ENCODE assay signal across 17 mouse cellular contexts in genomic region chr15:61609656-61610055, GRCm38 (mm10).
A peak's percentile ranks its signal among the peaks of the same experiment; 100 is the strongest.
DNase-seq lines count a peak whose midpoint lies in the region; ATAC-seq and TF ChIP-seq lines count a peak whose summit lies in the region.
"Had no signal": no experiment of that assay in that cellular context is flagged by ENCODE, and none has a peak within 500 bp of the region (broad histone marks: within the 10 kb centered on the region; RNA-seq: fewer than 3 reads in every experiment).

No protein-coding gene starts in this region.

- no peak overlapping the region for H3K4me2 ChIP-seq in intestine, embryonic 14.5 days (ENCODE audit: low read length)
- H3K4me2 ChIP-seq in intestine, postnatal 0 days (replicated peaks; ENCODE audit: low read depth) = no peak overlapping the region
- no peak overlapping the region for H3K4me2 ChIP-seq in limb, embryonic 14.5 days (replicated peaks; ENCODE audit: low read depth, low read length, severe bottlenecking)
- no peak overlapping the region for H3K4me2 ChIP-seq in stomach, postnatal 0 days (replicated peaks; ENCODE audit: low read depth)
- H3K4me2 ChIP-seq: heart, embryonic 12.5 days; hindbrain, embryonic 12.5 days; liver, embryonic 11.5 days; neural tube, embryonic 13.5 days had no signal

- no peak overlapping the region for H3K9ac ChIP-seq in intestine, embryonic 14.5 days (ENCODE audit: low read length)
- no peak overlapping the region for H3K9ac ChIP-seq in intestine, postnatal 0 days (ENCODE audit: low read depth, low read length)
- no peak overlapping the region for H3K9ac ChIP-seq in limb, embryonic 14.5 days (ENCODE audit: low read depth, low read length, severe bottlenecking)
- H3K9ac ChIP-seq in stomach, postnatal 0 days (ENCODE audit: low read length) = no peak overlapping the region
- H3K9ac ChIP-seq: heart, embryonic 12.5 days; hindbrain, embryonic 12.5 days; neural tube, embryonic 13.5 days had no signal

- H3K27me3 ChIP-seq in intestine, embryonic 14.5 days (replicated peaks; ENCODE audit: control insufficient read depth, insufficient read depth, low read length) = no peaks in the 10 kb centered on the region
- no peaks in the 10 kb centered on the region for H3K27me3 ChIP-seq in intestine, postnatal 0 days (replicated peaks; ENCODE audit: control insufficient read depth, insufficient read depth, low read length)
- no peaks in the 10 kb centered on the region for H3K27me3 ChIP-seq in limb, embryonic 14.5 days (ENCODE audit: control insufficient read depth, insufficient read depth, low read length)
- H3K27me3 ChIP-seq in stomach, postnatal 0 days (ENCODE audit: control insufficient read depth, insufficient read depth, low read length) = no peaks in the 10 kb centered on the region
- H3K27me3 ChIP-seq: heart, embryonic 12.5 days; hindbrain, embryonic 12.5 days; neural tube, embryonic 13.5 days had no signal

- H3K27ac ChIP-seq in intestine, embryonic 14.5 days (ENCODE audit: low read depth) = no peak overlapping the region
- no peak overlapping the region for H3K27ac ChIP-seq in intestine, postnatal 0 days (ENCODE audit: low read depth, low read length)
- H3K27ac ChIP-seq in limb, embryonic 14.5 days (replicated peaks; ENCODE audit: low read depth, low read length) = no peak overlapping the region
- H3K27ac ChIP-seq in stomach, postnatal 0 days (replicated peaks) = no peak overlapping the region
- H3K27ac ChIP-seq: hindbrain, embryonic 12.5 days; neural tube, embryonic 13.5 days had no signal

- TF ChIP-seq EP300 in stomach, postnatal 0 days (optimal IDR thresholded peaks at IDR 0.05) = peak; percentile 33

- no peak for DNase-seq in intestine, embryonic 14.5 days (ENCODE audit: low spot score)
- DNase-seq in urinary bladder, postnatal 25 days (ENCODE audit: low spot score) = peak; percentile 19
- no peak for DNase-seq in urinary bladder, postnatal 4 days (ENCODE audit: low spot score in 2 of 2)
- peak; percentile 14 for DNase-seq in limb, embryonic 14.5 days (ENCODE audit: low spot score)
- no peak for DNase-seq in stomach, postnatal 0 days (ENCODE audit: low spot score)
- DNase-seq in neural tube, embryonic 10.5 days (ENCODE audit: extremely low spot score, low spot score) = no peak
- no peak for DNase-seq in adrenal gland, postnatal 25 days
- DNase-seq: adrenal gland, adult 8-10 months; cerebellum, postnatal 14 days; heart, postnatal 14 days; layer of hippocampus, postnatal 36 days; thymus, adult 18-20 months had no signal

- WGBS in intestine, embryonic 14.5 days = 72% methylated on average over 6 of the region's 6 CpGs
- 65% methylated on average over 6 of the region's 6 CpGs for WGBS in intestine, postnatal 0 days
- WGBS in limb, embryonic 14.5 days = 73% methylated on average over 6 of the region's 6 CpGs
- 57% methylated on average over 6 of the region's 6 CpGs for WGBS in stomach, postnatal 0 days

- no peaks in the 10 kb centered on the region for H3K9me3 ChIP-seq in intestine, embryonic 14.5 days (ENCODE audit: control insufficient read depth, low read length)
- no peaks in the 10 kb centered on the region for H3K9me3 ChIP-seq in intestine, postnatal 0 days (ENCODE audit: control insufficient read depth)
- no peaks in the 10 kb centered on the region for H3K9me3 ChIP-seq in limb, embryonic 14.5 days (ENCODE audit: control insufficient read depth, low read length)
- H3K9me3 ChIP-seq in stomach, postnatal 0 days (ENCODE audit: control insufficient read depth, low read length) = no peaks in the 10 kb centered on the region
- H3K9me3 ChIP-seq: heart, embryonic 12.5 days; hindbrain, embryonic 12.5 days; neural tube, embryonic 13.5 days had no signal

- no peaks in the 10 kb centered on the region for H3K36me3 ChIP-seq in intestine, embryonic 14.5 days (ENCODE audit: control insufficient read depth, insufficient read depth, low read length)
- no peaks in the 10 kb centered on the region for H3K36me3 ChIP-seq in intestine, postnatal 0 days (ENCODE audit: control insufficient read depth, insufficient read depth)
- no peaks in the 10 kb centered on the region for H3K36me3 ChIP-seq in limb, embryonic 14.5 days (ENCODE audit: control insufficient read depth, insufficient read depth, low read length)
- no peaks in the 10 kb centered on the region for H3K36me3 ChIP-seq in stomach, postnatal 0 days (ENCODE audit: control insufficient read depth, insufficient read depth, low read length)
- H3K36me3 ChIP-seq: heart, embryonic 12.5 days; hindbrain, embryonic 12.5 days; neural tube, embryonic 13.5 days had no signal

- no peak for TF ChIP-seq CTCF in intestine, postnatal 0 days (IDR thresholded peaks at IDR 0.05; ENCODE audit: low read depth)
- no peak for TF ChIP-seq CTCF in stomach, postnatal 0 days (IDR thresholded peaks at IDR 0.05; ENCODE audit: low read depth)

- no peaks in the 10 kb centered on the region for H3K4me1 ChIP-seq in intestine, embryonic 14.5 days (replicated peaks; ENCODE audit: control insufficient read depth, insufficient read depth, low read length)
- H3K4me1 ChIP-seq in intestine, postnatal 0 days (replicated peaks; ENCODE audit: control insufficient read depth, insufficient read depth, low read length) = no peaks in the 10 kb centered on the region
- H3K4me1 ChIP-seq in limb, embryonic 14.5 days (ENCODE audit: control insufficient read depth, insufficient read depth, low read length) = no peaks in the 10 kb centered on the region
- H3K4me1 ChIP-seq in stomach, postnatal 0 days (replicated peaks; ENCODE audit: control insufficient read depth, insufficient read depth) = 0 out of 2 replicates have a peak, but pooled peaks cover 2% of the 10 kb centered on the region
- H3K4me1 ChIP-seq: hindbrain, embryonic 12.5 days; neural tube, embryonic 13.5 days had no signal

- H3K4me3 ChIP-seq in intestine, embryonic 14.5 days (ENCODE audit: low read depth, low read length) = no peak overlapping the region
- H3K4me3 ChIP-seq in intestine, postnatal 0 days (ENCODE audit: low read depth, low read length) = no peak overlapping the region
- no peak overlapping the region for H3K4me3 ChIP-seq in limb, embryonic 14.5 days (replicated peaks; ENCODE audit: low read length)
- no peak overlapping the region for H3K4me3 ChIP-seq in stomach, postnatal 0 days (ENCODE audit: low read depth, low read length)
- H3K4me3 ChIP-seq: heart, embryonic 12.5 days; hindbrain, embryonic 12.5 days; neural tube, embryonic 13.5 days had no signal

- TF ChIP-seq POLR2A in limb, embryonic 14.5 days (IDR thresholded peaks at IDR 0.05; ENCODE audit: borderline replicate concordance, extremely low read depth, insufficient read depth, insufficient read length) = no peak

- ATAC-seq in intestine, embryonic 14.5 days (replicated peaks; ENCODE audit: low FRiP score, low TSS enrichment, low read depth) = peak; percentile 43; the same call in 1 of the 2 replicates
- no peak for ATAC-seq in intestine, postnatal 0 days
- ATAC-seq in limb, embryonic 14.5 days (ENCODE audit: low FRiP score, low read depth) = no peak
- peak; percentile 47; the same call in 1 of the 2 replicates for ATAC-seq in stomach, postnatal 0 days (ENCODE audit: low FRiP score, low TSS enrichment)

Comparison
In these comparisons a context has a peak if more than half of its experiments do, and no peak if none do; other contexts are left out.
1. ATAC-seq: peak in intestine, embryonic 14.5 days (single experiment) and stomach, postnatal 0 days (single experiment); none in intestine, postnatal 0 days (single experiment) and limb, embryonic 14.5 days (single experiment).
2. DNase-seq: peak in urinary bladder, postnatal 25 days (single experiment) and limb, embryonic 14.5 days (single experiment); none in intestine, embryonic 14.5 days (single experiment), urinary bladder, postnatal 4 days (0 of 2), stomach, postnatal 0 days (single experiment), neural tube, embryonic 10.5 days (single experiment) and adrenal gland, postnatal 25 days (single experiment).